Mouse (Mus musculus): ENCODE measurements at regions not wholly inside any gene's neighbourhood (a gene's known extent, or its start where the extent isn't known, plus 50 kb on each side); places are given as distances from the start of the nearest gene placed in this dataset.

DNA sequence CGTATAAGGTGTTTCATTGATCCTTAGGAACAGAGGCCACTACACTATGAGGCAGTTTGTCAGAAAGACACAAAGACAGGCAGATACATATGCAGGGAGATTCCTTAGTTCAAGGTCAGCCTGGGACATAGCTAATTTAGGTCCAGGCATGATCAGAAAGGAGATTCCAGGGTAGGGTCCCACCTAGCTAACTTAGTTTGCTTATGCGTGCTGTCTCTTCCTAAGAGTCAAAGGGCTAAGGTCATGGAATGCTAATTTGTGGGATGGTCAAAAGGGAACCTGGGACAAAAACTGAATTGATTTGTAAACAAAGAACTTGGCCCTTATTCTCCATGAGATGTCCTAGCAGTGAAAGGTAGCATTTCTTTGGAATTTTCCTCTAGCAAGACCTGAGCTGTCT, 430.3 kb upstream of the B430305J03Rik start:
- TF ChIP-seq CTCF (IDR thresholded peaks at IDR 0.05; ENCODE audit: borderline replicate concordance, insufficient read depth, low read depth, low read length): no peak
- TF ChIP-seq POLR2A (IDR thresholded peaks at IDR 0.05; ENCODE audit: borderline replicate concordance, insufficient read depth, low read length): no peak

All from cerebellum, adult 2 months (tissue).